Mouse (Mus musculus) embryonic facial prominence, embryonic 15.5 days (tissue): ENCODE data around the gene Dusp1. TPM values are rescaled to one million over a fixed set of nuclear protein-coding genes. Genes with fewer than 3 reads are reported as not detected.

ENCODE experiments used
- ATAC-seq: fragments of 200-750 bp; cut with Nextera tagmentation; 2 replicates; pipeline ENCODE4 v1.8.0; 2017; ENCODE audit warnings: low read depth, moderate TSS enrichment; ENCODE audit not compliant: insufficient number of reproducible peaks, low FRiP score, low TSS enrichment
- H3K27ac ChIP-seq: fragments of 300-500 bp; sonication (generic); replicated peaks from 2 replicates; pipeline ENCODE4 v1.5.1; 2015; ENCODE audit warnings: mild to moderate bottlenecking, inconsistent platforms
- H3K27me3 ChIP-seq: fragments of 300-500 bp; sonication (generic); 2 replicates; pipeline ENCODE4 v1.6.1; 2015; ENCODE audit warnings: inconsistent platforms
- H3K36me3 ChIP-seq: fragments of 300-500 bp; sonication (generic); 2 replicates; pipeline ENCODE4 v1.6.1; 2015; ENCODE audit warnings: mild to moderate bottlenecking, inconsistent platforms
- H3K4me1 ChIP-seq: fragments of 300-500 bp; sonication (generic); 2 replicates; pipeline ENCODE4 v1.6.1; 2015; ENCODE audit warnings: inconsistent platforms
- H3K4me2 ChIP-seq: fragments of 300-500 bp; sonication (generic); replicated peaks from 2 replicates; pipeline ENCODE4 v1.6.1; 2015; ENCODE audit warnings: mild to moderate bottlenecking, inconsistent platforms
- H3K4me3 ChIP-seq: fragments of 300-500 bp; sonication (generic); replicated peaks from 2 replicates; pipeline ENCODE4 v1.5.1; 2015; ENCODE audit warnings: mild to moderate bottlenecking, inconsistent platforms
- H3K9ac ChIP-seq: fragments of 300-500 bp; sonication (generic); 2 replicates; pipeline ENCODE4 v1.6.1; 2015; ENCODE audit warnings: inconsistent platforms
- H3K9me3 ChIP-seq: fragments of 300-500 bp; sonication (generic); replicated peaks from 2 replicates; pipeline ENCODE4 v1.6.1; 2016; ENCODE audit warnings: inconsistent platforms
- WGBS: fragments of 180-500 bp; shearing (Covaris S2); methylation state at CpG from one replicate; pipeline ENCODE4 v1.1.7; 2015; 5-methylcytosine and 5-hydroxymethylcytosine counted together
- microRNA-seq: library from miRNA; unstranded; fragments of <30 nt; microRNA quantifications from one replicate; pipeline ENCODE4, GENCODE M21; 2016; ENCODE audit warnings: borderline number of aligned reads
- polyA plus RNA-seq: library from polyadenylated mRNA; unstranded; fragments of >200 nt; fragmentation: Nextera tagmentation; extraction: Ambion mirVana; gene quantifications from 2 replicates; pipeline ENCODE4 v1.2.1, GENCODE M21; 2015

Gene Dusp1
- polyA plus RNA-seq, 1 experiment from 2014 or later, result 33.3 TPM

DNA sequence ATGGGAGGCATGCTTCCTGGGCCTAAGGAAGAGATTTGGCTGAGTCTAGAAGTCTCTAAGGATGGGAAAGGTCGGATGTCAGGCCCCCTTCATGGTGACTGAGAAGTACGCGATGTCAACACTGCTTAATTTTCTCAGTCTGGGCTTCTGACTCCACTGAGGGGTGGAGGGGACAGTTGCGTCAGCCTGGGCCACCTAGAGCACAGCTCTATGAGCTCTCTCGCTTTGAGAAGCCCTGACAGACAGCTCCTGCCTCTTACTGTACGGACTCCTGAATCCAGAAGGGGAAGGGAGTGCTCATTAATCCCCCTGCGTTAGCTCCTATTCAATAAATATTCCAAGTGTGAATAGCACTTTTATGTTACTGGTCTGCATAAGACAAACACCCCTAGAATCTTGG, 103.9 kb downstream of the Dusp1 start:
- H3K36me3 ChIP-seq, result no peaks in the 10 kb centered on the region
- H3K27ac ChIP-seq, result no peak overlapping the region
- H3K9me3 ChIP-seq, result no peaks in the 10 kb centered on the region
- H3K4me2 ChIP-seq, result no peak overlapping the region
- ATAC-seq, result no peak
- H3K4me3 ChIP-seq, result no peak overlapping the region
- H3K9ac ChIP-seq, result no peak overlapping the region
- H3K27me3 ChIP-seq, result peaks cover 1% of the 10 kb centered on the region; the same call in 1 of the 2 replicates
- H3K4me1 ChIP-seq, result no peaks in the 10 kb centered on the region
- WGBS, result 66% methylated on average over 7 of the region's 7 CpGs

- no peaks in the 10 kb centered on the region for H3K36me3 ChIP-seq
- no peaks in the 10 kb centered on the region for H3K27me3 ChIP-seq
- H3K9me3 ChIP-seq, result no peaks in the 10 kb centered on the region
- no peak overlapping the region for H3K27ac ChIP-seq
- H3K4me1 ChIP-seq, result no peaks in the 10 kb centered on the region
- H3K4me2 ChIP-seq, result no peak overlapping the region
- no peak overlapping the region for H3K4me3 ChIP-seq
- no peak for ATAC-seq
- H3K9ac ChIP-seq, result no peak overlapping the region
Measured at GRCm38 (mm10) chr17:26457506-26457905, 104.4 kb downstream of the Dusp1 start.

Small RNAs within 50 kb of the gene (microRNA-seq; reads per million reads assigned to microRNA genes)
- gene Gm22420, result not detected

Other genes starting within 250 kb of the Dusp1 start
- 1.2 and 1.3 TPM in 2 replicates for gene Neurl1b, start 147.3 kb downstream of the Dusp1 start, polyA plus RNA-seq
- 114 and 118 TPM in 2 replicates for gene Ergic1, start 639 bp downstream of the Dusp1 start, polyA plus RNA-seq
- 255 and 256 TPM in 2 replicates for gene Atp6v0e, start 101.1 kb upstream of the Dusp1 start, polyA plus RNA-seq
- gene Crebrf, start 153.5 kb upstream of the Dusp1 start, polyA plus RNA-seq, result 7.5 and 9.3 TPM in 2 replicates
- gene Bnip1, start 218.9 kb upstream of the Dusp1 start, polyA plus RNA-seq, result 47.8 and 49.6 TPM in 2 replicates